Mouse (Mus musculus): ENCODE data around the gene 3110001I22Rik.
"Not testable (repeated sequence)": the region's sequence is repeated elsewhere in the genome, so short reads cannot be mapped to it uniquely, and the experiment has no call there.

3110001I22Rik gene

DNA sequence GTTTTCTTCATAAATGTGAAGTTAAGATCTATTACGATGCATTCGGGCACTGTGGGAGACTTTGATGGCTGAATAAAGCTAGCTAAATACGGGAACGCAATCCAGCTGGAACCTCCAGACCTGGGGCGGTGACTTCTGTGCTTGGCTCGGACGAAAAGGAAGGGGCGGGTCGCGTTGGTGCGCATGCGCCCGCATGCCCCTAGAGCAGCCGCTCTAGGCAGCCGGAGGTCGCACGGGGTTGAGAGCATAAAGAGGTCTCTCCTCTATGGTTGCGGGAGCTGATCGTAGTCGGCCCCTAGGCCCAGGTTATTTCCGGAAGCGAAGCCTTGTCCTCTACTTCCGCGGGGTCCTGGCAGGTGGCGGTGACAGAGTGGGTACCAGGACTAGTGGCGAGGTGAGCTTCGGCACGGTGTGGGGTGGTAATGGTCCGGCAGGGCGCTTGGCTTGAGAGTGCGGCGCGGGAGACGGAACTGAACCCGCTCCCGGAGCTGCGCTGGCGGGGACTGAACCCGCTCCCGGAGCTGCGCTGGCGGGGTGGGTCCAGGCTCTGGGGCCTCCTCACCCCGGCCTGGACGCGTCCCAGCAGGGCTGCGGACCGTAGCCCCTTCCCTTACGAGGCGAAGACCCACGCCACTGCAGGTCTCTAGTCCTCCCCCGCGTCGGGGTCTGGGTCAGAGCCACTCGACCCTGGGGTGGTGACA lies at the start of gene 3110001I22Rik, which contains the start of gene Bfar:
TSS of gene 3110001I22Rik (plus strand) at position 245 of the 701 bp plus-strand sequence.
TSS of gene Bfar (plus strand) at position 174 of the 701 bp plus-strand sequence.
- DNase-seq: peak; percentile 94

DNA sequence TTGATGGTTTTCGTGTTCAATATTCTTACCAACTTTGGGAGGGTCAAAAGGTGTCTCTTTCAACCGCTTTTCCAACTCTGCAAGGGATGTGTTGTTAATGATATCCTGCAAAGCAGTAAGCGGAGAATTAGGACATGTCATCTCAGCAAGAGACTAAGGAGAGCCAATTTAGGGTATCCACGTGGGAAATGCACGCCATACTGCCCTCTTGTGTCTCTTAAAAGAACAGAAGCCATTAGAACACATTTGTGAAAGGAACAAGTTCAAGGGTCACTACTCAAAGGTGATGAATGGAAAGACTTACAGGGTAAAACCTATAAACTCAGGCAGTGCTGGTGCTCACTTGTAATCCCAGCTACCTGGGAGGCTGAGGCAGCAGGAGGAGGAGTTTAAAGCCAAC lies 43.4 kb upstream of the 3110001I22Rik start:
- peak; percentile 4 for DNase-seq

DNA sequence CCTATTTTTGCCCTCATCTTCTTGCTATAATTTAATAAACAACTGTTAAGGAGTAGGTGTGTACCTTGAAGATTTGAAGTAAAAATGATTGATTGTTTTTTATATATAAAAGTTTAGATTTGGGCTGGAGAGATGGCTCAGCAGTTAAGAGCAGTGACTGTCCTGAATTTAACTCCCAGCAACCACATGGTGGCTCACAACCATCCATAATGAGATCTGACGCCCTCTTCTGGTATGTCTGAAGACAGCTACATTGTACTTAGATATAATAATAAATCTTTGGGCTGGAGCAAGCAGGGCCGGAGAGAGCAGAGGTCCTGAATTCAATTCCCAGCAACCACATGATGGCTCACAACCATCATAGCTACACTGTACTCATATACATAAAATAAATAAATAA lies 33.5 kb upstream of the 3110001I22Rik start:
- DNase-seq: not testable (repeated sequence)

DNA sequence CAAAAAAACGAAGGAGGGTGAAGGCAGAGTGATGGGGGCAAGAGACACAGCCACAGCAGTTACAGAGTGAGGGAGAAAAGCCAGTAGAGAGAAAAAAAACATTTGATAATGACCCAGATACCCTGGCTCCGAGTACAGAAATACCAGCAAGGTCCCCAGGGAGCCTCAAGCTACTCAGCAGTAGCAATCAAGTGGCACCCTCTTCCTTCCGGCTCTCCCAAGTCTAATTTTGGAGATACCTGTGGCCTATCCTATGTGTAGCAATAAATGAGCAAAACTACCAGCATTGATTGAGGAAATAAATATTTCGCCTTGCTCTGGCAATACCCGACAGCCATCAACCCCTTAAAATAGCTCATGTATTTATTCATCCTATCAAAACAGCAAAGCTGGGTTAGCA lies 32.2 kb upstream of the 3110001I22Rik start:
- no peak for DNase-seq

DNA sequence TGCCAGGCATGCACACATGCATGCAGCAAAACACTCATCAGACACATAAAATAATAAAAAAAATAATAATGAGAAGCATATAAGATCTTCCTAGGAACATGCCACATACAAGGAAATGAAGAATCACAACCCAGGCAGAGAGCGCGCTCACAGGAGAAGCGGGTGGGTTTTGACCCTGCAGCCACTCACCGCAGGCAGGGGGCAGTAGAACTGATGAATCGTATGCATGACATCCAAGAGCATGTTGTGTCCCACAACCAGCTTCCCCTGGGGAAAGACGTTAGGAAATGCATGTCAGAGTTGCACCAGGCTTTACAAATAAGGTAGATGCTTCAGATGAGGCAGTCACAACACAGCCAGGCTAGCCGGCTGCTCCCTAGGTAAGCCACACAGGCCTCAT lies 31.7 kb upstream of the 3110001I22Rik start:
- DNase-seq: no peak

DNA sequence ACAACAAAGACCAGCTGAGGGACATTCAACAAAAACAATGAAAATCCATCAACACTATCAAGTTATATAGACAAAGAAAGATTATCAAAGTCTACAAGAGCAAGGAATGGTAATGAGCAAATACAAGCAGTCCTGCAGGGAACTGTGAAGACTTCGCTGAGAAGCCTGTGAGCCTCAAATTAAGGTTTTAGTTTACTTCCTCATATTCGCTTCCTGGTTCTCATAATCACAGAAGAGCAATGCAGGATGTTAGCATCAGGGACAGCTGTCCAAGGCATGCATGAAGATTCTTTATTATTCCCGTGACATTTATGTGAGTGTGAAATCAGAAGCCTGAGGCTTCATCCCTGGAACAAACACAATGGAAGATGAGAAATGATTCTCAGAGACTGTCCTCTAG lies 27.3 kb upstream of the 3110001I22Rik start:
- DNase-seq: no peak

DNA sequence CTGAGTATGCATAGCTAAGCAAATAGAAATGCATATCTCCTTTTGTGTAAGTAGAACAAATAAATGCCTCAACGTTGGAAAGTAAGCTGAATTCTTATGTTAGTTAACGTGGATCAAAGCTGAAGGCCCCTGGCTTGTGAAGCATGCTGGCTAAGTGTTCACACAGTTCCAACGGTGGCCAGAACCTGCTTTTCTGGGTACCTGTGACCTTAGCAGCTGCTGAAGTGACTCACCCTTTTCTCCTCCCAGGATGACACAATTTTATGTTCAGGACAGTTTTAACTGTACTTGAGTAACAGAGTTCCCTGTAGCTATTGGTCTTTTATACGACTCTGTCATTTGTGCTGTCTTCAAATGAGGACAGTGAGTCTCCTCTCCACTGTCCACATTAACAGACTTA lies 25.8 kb upstream of the 3110001I22Rik start:
- no peak for DNase-seq

DNA sequence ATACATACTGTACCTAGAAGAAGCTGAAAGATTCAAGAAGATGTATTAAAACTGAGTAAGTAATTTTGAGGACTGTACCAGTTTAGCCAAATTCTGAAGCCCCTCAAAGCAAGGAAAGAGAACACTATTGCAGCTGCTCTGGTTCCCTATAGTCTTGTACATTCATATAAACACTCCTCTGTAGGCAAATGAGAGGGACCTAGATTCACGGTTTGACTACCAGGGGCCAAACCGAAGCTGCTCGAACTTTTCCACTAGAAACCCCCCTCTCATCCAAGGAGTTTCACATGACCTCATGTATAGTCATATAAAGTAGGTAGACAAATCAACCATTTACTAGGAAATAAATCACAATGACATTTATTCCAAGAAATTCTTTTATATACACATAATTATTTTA lies 12.8 kb upstream of the 3110001I22Rik start:
- DNase-seq: no peak

DNA sequence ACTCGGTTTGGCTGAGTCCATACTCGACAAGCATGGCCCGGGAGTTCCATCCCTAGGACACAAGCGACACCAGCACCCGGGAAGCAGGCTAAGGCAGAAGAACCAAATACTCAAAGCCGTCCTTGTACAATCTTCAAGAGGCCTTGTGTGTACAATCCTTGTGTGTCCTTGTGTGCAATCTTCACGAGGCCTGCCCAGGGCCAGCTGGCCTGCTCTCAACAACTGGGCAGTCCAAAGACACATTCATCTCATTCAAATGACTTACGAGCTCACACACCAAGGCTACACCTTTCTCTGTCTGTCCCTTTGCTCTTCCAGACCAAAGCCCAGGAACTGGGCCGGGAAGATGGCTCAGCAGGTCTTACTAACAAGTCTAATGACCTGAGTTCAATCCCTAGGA lies 11.0 kb upstream of the 3110001I22Rik start:
- no peak for DNase-seq

DNA sequence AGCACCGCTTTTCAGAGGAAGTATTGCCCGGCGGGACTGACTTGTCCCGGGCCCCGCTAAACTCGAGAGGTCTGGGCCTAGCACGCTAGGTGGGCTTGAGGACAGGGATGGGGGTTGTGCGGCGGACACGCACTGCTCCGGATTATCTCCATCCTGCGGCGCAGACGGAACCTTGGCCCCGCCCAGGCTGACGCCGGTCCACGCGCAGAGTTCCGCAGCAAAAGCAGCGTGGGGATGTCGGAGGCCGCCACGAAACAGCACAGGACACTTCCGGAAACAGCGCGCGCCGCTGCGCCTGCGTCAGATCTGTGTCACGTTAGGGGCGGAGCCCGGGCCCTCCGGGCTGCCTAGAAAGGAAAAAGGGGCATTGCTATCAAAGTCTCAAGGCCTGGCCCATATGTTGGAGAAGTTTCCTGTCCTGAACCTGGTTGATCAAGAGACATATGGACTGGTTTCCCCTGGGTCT lies 3.8 kb upstream of the 3110001I22Rik start, which contains the start of gene Parn:
TSS of gene Parn (minus strand) at position 293 of the 466 bp plus-strand sequence.
- DNase-seq: peak; percentile 95

DNA sequence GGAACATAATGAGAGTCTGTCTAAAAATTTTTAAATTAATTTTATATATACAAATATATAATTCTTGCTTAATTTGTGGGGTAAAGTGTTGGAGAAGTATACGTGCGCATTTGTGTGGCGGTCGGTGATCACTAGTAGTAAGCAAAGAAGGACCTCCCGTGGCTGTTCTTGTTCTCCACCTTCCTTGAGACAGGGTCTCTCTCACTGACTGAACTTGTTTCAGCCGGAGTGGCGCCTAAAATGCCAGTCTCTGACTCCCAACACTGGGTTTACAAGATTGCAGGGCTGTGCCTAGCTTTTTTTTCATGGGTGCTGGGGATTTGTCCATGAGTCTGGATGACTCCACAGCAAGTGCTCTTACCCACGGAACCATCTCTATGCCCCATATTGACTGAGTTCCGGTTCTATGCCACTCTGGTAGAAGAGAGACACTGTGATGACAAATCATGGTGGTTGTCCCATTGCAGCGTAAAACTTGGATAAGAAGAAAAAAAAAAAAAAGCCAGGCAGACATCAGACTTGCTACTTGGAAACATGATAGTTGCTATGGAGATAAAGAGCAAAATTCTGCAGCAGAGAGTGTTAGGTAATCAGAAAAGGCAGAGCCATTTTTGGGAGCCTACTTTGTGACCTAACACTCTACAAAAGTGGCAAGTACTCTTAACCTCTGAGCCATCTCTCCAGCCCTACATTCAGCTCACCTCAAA lies 3.2 kb upstream of the 3110001I22Rik start:
- DNase-seq: peak; percentile 50

DNA sequence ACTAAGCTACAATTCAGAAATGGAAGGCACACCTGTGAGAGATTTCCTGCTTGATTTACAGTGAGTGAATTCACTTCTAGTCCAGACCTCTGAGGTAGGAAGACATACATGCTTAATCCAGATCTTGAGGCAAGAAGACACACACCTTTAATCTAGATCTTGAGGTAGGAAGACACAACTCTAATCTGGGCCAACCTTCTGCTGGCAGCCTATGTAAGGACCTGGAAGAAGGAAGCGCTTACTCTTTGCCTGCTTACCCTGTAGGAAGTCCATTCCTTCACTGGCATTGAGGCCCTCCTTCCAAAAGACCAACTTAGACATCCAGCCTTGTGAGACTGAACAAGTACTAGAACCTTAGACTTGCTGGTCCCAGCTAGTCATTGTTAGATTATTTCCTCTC lies 2.4 kb upstream of the 3110001I22Rik start:
- DNase-seq: peak; percentile 18

DNA sequence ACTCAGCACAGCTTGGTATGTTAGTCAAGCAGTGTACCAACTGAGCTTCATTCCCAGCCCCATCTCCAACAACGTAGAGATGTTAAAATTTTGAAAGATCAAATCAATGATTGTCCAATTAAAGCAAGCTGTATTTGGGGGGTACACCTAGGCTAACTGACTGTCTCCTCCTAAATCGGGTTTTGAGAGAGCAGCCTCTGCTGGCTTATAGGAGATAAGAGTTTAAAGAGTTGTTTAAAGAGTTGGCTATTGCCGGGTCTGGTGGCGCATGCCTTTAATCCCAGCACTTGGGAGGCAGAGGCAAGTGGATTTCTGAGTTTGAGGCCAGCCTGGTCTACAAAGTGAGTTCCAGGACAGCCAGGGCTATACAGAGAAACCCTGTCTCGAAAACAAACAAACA lies 833 bp upstream of the 3110001I22Rik start:
- DNase-seq: peak; percentile 15

DNA sequence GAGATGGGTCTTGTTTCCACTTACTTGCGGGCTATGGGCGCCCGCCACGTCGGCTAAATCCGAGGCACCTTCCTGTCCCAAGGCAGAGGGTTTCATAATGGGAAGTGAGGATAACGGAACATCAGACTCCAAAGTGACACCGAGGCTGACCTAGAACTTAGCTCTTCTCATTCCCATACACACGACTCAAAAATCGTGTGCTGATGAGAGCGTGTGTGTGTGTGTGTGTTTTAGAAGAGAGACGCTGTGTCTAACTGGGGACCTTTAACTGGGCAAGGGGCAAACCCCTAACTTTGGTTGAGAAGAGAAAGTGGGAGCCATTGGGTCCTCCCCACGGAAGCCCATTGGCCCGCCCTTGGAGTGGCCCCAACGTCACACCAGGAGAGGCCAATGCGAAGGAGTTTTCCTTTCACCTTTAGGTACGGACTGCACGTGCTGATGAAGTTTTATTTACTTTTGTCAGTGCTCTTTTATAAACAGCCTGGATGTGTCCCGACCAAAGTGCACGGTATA lies 713 bp downstream of the 3110001I22Rik start:
- DNase-seq: peak; percentile 57

DNA sequence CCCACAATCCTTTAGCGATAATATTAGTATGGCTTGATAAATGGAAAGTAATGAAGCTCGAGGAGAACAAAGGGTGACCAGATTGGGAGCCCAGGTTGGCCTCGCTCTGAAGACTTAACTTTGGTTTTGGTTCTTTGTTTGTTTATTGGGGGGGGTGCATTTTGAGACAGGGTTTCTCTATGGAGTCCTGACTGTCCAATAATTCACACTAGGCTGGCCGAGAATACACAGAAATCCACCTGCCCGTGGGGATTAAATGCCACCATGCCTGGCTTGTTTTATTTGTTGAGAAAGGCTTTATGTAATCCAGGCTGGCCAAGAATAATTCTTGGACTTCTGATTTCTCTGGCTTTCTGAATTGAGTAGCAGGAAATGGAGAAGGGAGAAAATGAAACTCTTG lies 1.4 kb downstream of the 3110001I22Rik start:
- no peak for DNase-seq

DNA sequence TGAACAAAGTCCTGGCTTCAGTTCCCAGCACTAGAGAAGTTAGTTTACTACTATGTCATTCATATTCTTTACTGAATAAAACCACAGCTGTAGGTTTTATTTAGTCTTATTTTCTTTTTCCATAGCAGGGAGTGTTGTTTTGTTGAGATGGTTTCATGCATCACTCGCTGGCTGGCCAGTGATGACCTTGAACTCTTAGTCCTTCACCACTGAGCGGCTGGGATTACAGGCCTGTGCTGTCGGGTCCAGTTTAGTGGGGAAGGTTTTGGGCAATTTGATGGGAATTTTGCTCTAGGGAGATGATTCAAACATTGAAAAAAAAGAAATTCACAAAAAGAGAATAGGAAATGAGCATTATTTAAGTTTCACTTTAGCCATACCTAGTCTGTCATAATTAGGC lies 2.8 kb downstream of the 3110001I22Rik start:
- no peak for DNase-seq

DNA sequence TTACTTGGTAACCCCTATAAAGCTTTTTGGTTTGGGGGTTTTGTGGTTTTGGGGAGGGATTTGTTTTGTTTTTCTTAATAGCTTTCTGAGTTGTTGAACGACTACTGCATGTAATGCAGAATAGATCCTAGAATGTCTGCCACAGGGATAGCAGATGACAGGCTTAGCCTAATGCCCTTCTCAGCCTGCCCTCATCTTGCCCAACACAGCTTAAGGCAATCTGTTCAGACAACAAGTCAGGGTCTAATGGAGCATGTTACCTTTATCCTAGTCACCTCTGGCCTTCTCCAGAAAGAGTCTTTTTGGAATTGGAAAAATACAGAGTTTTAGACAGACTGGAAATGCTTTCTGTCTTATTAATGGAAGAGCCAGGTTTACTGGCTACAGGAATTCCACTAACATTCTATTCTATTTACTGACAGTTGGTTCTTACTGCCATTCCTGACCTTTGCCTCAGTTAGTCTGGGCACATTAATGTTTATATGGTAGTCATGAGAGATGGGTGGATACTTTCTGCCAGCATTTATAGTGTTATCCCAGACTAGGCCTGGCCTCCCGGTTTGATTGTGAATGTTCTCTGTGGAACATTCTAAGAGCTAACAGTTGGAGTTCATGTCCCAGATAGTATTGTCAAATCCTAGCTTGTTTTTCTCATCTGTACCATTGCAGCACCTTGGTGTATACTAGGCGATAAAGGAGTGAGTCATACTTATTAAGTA lies 7.0 kb downstream of the 3110001I22Rik start:
- no peak for DNase-seq

DNA sequence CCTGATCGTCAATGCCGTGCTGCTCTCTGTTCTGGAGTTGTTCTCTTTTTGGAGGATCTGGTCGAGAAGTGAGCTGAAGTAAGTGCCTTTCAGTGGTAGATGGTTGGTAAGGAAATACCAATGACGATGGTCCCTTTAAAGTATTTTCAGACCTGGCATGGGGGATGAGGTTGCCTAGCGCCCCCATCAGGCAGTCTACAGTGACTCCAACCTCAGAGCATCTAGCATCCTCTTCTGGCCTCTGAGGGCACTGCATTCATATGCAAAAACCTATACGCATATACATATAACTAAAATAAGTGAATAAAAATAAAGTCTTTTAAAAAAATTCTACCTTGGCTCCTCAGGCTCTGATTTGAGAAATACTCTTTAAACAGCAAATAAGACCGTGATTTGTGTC lies 27.3 kb downstream of the 3110001I22Rik start:
- DNase-seq: no peak

DNA sequence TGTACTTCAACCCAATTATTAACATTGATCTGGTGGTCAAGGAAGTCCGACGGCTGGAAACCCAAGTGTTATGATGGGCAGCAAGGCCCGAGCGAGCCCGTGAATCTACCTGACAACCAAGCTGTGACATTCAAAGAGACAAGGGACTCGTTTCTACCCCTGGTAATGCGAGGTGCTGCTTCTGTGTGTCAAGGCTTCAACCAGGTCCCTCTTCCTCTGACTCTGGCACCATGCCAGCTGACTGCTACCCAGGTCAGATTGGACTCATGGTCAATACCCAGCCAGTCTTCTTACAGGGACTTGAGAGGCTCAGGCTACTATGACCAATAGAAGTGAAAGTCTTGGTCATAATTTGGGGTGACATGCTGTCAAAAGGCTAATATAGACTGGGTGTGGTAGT lies 30.5 kb downstream of the 3110001I22Rik start:
- DNase-seq: peak; percentile 5

DNA sequence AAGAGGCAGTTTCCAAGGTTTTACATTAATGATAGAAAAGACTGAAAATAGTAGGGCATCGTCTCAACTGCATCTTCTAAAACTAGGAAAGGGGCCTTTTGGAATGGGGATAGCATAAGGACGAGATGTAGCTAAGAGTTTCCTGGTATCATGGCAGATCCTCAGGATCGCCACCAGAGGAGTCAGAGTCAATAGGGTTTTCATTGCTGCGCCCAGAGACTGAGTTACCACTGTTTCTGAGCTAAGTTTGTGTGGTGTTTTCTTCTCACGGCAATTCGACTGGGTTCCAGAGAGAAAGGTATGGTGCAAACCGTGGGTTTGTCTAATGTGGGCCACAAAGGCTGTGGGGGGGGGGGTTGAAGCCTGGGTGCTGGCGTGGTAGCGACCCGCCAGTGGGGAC lies 32.9 kb downstream of the 3110001I22Rik start:
- no peak for DNase-seq

DNA sequence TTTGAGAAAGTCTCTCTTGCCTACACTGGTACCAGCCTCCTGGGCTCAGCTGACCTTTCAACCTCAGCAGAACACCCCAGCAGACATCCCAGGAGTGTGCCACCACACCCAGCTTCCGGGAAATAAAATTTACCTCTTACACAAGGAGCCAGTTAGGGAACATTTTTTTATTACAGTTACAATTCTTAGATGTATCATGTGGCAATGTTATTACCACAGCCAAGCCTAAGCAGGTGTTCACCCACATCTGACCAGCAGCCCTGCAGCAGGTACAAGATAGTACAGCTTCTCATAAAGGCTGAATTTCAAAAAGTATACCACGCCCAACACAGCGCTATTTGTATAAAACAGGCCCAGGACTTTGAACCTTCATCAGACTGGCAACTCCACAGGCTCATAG lies 43.2 kb downstream of the 3110001I22Rik start:
- no peak for DNase-seq

DNA sequence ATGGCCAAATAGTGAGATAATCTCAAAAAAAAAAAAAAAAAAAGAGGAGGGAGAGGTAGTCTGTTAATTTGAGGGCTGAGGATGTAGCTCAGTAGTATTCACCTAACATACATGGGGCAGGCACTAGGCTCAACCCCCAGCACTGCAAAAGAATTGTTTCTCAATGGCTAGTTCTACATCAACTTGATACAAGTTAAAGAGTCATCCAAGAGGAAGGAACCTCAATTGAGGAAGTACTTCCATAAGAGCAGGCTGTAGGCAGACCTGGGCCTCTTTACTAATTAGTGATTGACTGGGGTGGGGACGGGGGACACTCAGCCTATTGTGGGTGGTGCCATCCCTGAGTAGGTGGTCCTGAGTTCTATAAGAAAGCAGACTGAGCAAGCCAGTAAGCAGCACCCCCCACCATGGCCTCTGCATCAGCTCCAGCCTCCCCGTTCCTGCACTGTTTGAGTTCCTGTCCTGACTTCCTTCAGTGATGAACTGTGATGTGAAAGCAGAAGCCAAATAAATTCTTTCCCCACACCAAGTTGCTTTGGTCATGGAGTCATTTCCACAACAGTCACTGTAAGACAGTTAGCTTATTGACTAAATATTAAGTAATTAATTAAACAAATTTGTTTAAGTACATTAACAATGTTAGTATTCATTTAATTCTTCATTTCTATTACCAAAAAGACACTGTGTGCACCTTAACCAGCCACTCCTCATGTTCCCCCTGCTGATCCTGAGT lies 45.3 kb downstream of the 3110001I22Rik start:
- no peak for DNase-seq

DNA sequence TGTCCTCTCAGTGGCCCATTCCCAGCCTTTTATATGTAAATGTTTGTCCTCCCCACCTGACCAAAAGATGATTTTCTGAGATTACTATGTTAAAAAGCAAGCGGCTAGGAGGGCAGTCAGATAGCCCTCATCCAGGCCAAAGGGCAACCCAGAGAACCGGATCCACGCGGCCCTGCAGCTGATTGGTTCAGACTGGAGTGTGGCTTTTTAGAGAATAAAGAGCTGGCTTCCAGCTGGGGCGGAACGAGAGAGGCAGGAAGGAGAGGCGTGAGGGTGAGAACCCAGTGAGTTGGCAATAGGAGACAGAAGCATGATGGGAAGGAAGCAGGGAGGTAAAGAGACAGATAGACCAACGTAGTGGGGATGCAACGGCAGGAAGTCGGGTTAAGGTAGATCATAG lies 51.2 kb downstream of the 3110001I22Rik start:
- DNase-seq: no peak
